Mouse (Mus musculus) spleen, adult 18-20 months (tissue): ENCODE results near the gene Gpatch2l.

ENCODE experiments used
- DNase-seq, 2 experiments: peaks; one replicate each; pipeline ENCODE4 v3.0.0; 2022; ENCODE audit warnings: mixed read lengths in 2 of 2

Gene Gpatch2l

DNA sequence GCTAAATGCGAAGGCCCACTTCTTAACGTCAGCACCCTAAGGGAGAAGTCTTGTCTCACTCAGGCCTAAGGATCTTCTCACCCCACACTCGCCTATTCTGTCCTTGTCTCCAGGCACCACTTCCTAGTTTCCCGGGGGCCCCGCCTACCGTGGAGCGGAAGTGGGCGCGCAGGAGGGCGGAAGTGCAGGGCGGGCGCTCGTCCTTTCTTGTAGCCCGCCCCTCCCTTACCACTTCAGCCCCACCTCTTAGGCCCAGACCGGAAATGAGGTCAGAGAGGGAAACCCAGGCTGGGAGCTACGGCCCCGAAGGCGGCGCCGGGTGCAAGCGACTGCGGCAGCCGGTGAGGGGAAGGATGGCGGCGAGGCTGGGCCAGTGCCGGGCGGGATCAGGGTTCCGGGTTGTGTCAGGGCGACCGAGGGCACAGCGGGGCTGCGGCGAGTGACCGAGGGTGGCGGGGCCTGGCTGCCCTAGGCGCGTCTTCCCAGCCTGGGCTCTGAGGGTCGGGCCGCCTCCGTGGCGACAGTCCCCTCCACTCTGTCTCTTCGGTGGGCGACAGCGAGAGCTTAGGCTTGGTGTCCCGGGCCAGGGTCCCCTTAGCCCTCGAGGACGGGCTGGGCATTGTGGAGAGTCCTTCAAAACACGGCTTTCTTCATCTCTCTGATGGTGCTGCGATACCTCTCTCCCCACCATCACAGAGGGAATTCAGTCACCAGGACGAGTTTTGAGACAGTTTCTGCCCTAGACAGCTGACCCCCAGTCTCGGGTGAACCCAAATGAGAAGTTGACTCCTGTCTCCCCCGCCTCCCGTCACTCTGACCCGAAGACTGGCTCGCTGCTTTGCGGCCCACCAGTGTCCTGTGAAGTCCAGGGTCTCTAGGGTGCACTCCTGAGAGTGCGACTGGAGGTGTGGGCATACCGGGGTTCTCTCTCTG, at the start of gene Gpatch2l:
TSS of gene Gpatch2l (plus strand) at position 255 of the 933 bp plus-strand sequence.
- peak; percentile 95 to 96 for DNase-seq

- no peak for DNase-seq
These were observed 49.6 kb upstream of the Gpatch2l start for GRCm38 (mm10) chr12:86192036-86192449.

DNA sequence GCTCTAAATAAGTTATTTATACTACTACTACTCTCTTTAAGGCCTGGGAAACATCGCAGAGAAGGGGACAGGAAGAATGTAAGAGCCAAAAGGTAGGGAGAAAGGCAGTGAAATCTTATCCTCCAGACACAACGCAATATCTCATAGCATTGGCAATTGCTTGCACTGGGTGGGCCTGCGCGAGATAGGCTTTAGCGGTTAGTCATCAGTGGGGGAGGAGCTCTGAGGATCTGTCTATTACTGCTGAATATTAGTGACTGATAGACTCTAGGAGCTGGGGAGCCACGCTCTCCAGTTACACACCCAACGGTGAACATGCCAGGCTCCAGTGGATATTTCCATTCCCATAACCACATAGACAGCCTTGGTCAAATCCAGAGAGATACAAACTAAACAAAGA, 44.7 kb upstream of the Gpatch2l start:
- DNase-seq = no peak

DNA sequence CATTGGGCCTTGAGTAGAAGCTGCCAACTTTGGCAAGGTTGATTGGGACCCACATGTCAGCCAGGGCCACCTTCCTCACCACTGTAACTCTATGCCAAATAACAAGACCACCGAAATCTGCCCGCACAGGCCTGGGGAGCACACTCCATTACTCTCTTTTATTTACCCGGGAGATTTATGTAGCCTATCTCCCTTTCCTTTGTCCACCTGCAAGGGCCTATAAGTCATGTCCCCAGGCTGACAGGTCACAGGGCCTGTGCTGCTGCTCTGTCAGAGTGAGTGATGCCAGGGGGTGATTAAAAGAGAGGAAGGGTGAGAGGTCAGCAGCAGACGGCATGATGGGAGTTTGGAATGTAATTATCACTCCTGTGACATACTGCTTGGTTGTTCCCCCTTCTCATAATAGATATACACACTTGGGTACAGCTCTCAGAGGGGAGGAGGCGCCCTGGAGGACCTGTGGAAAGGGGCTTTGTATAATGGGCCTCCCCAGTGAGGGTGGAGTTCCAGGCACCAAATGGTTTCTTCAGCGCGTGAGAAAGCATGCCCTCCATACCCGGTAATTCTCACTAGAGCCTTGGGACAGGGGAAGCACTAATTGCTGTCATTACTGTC, 38.1 kb upstream of the Gpatch2l start:
- DNase-seq = no peak

DNA sequence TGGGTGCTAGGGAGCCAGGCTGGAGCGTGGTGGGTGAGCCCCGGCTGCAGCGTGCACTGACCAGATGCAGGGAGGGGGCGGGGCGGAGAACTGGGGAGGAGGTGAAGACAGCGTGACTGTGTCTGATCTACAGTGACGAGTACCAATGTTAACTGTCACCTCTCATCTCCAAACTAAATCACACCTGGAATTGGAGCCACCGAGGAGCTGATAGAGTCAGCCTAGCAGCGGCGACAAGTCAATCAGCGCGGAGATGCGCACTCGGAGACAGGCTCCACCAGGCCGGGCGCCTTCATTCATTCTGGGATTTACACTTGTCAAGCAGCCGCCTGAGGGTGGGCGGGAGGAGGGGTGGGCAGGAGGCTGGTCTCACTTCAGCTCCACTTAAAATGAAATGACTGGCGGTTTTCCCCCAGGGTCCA, 30.5 kb upstream of the Gpatch2l start:
- no peak for DNase-seq

- peak in 1 of 2 experiments; percentile 26 for DNase-seq
These were observed 28.8 kb upstream of the Gpatch2l start for GRCm38 (mm10) chr12:86212693-86213470.

DNA sequence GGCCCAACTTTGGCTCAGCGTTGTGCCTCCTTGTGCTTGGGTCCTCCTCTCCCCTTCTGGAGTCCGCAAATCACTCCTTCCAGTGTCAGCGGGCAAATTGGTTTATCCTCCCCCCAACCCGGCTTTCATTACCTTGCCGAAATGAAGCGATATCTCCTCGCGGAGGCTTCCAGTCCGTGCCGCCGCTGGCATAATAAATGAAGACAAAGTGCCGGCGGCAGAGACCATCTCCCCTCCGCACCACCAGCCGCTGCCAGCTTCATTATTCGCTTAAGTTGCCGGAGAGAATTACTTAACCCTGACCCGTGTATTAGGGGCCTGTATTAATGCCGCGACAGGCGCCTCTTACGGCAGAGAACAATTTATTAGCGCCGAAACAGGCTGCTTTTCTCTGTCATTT, 27.5 kb upstream of the Gpatch2l start:
- DNase-seq = no peak

DNA sequence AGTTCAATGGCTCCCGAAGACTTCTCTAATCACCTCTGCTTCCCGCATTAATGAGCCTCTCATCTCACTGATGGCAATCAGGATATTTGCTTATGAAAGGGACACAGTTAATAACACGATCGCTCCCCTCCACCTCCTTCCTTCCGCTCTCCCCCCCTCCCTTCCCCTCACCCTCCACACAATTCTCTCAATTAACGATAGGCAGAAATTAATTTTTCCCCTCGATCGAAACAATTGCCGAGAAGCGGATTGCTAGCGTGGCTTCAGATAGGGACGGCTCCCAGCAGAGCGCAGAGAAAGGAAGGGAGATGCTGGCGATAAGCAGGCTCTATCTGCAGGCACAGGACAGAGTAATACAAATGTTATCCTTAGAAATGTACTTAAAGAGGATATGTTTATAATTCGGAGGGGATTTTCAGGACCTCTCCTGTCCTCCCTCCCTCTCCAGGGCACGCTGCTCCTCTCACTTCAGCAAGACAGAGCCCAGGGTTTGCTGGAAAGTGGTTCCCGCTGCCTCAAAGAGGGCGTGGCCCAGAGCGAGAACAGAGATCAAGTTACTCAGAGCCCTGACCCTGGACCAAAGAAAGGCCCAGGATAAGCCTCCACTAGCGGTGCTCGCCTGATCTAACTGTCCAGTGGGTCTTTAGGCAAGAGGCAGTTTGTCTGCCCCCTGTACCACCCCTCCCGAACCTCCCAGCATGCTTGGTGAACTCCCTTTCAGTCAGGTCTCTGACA, 24.8 kb upstream of the Gpatch2l start:
- no peak for DNase-seq

DNA sequence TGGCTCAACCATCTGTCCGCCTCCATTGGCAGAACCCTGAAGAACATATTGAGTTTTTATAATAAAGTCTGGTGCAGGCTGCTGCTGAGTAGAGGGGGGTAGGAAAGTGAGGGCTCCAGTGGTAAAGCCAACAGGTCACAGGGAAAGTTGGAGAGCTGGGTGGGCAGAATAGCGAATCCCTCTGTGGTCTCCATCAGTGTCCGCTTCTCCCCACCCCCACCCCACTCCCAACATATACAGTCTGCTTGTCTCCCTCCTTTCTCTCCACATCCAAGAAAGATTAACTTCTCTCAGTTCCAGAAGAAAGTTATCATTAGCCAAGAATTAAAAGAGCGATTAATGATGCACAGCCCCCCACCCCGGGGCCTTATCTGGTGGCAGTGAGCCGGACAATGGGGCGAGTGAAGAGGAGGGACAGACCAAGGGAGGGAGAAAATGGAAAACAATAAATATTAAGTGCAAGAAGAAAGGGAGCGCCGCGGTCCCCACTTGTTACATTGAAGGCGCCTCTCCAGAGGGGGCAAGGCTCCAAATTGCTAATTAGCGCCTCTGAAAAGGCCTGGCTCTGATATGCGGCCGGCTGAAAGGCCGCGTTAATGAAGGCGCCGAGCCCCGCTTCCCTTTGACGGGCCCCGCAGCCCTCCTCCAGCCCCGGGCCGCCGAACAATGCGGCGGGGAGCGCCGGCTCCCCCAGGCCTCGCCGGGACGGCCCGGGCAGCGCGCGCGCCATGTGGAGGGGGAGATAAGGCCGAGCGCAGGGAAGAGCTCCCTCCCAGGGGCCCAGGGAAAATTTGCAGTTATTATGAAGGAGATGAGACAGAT, 21.2 kb upstream of the Gpatch2l start:
- DNase-seq = no peak

DNA sequence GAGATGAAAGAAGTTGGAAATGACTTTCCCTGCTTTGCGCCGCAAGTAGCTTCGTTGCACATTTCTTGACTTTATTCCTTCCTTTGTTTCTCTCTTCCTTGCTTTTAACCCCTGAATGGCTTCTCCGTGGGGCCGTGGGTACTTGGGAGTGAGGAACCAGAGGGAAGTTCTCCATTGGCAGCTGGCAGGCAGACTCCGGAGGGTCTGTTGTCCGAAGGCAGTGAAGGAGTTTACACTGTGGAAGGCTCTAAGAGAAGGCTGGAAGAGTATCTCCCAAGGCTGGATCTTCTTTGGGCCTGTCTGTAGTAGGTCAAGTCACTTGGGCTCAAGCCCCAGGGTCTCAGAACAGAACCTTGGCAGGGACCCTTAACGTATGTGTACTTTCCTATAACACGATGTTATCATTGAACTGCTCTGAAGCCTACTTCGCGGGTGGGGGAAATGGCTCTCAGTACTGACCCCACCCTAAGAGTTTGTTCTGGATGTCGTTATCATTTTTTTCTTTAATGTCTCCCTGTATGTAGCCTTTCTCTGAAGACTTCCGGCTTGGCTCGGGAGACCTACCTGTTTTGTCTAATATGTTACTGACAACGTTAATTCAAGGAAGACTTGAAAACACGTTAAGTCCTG, 20.5 kb upstream of the Gpatch2l start:
- no peak for DNase-seq

DNA sequence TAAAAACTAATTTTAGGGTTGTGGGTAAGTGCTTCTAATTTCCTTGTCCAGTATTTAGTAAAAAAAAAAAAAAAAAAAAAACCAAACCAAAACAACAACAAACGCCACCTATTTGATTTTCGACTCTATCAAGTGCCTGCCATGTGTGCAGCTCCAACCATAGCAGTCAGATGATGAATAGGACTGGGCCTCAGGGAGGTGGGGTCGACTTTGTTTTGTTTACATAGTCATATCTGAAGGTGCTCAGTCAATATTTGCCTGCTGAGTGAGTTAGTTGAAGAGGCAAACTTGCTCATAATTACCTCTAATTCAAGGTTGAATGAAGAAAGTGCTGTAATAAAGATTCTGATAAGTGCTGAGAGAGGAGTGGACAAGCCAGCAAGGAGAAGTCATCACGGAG, 7.4 kb upstream of the Gpatch2l start:
- DNase-seq = no peak

DNA sequence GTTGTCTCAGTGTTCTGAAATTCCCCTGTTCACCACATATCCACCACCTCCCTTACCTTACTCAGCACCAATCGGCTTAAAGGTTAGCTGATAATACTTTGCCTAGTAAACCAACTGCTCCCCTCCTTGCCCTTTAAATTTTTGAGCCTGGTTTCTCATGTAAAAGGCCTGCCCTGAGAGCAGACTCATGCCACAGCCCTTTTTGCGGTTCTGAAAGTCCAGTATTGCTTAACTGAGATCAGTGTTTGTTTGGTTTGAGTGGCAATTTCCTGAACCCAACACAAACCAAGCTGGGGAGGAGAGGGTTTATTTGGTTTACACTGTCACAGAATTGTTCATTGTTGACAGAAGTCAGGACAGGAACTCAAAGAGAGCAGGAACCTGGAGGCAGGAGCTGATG, 2.9 kb upstream of the Gpatch2l start:
- no peak for DNase-seq

- DNase-seq = peak in 1 of 2 experiments; percentile 16
These were observed 905 bp downstream of the Gpatch2l start for GRCm38 (mm10) chr12:86242563-86242962.

GRCm38 (mm10) chr12:86243936-86244335, 2.3 kb downstream of the Gpatch2l start:
- DNase-seq = no peak

DNA sequence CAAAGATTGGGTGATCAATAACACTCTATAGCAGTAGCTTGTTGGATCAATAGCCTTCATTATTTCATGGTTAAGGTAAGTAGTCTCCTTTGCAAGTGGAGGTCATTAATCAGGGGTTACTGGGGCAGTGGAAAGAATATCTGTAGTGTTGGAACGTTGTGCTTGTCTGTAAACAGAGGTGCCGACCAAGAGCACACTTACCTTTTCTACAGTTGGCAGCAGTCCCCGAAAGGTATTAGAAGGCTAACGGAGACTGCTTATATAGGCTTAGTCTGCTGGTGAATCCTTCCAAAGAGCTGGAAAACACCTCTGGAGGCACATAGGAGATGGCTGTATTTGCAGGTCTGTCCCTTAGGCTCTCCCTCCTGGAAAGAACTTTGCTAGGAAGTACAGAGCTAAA, 8.5 kb downstream of the Gpatch2l start:
- DNase-seq = no peak

GRCm38 (mm10) chr12:86254910-86255309, 13.3 kb downstream of the Gpatch2l start:
- no peak for DNase-seq

DNA sequence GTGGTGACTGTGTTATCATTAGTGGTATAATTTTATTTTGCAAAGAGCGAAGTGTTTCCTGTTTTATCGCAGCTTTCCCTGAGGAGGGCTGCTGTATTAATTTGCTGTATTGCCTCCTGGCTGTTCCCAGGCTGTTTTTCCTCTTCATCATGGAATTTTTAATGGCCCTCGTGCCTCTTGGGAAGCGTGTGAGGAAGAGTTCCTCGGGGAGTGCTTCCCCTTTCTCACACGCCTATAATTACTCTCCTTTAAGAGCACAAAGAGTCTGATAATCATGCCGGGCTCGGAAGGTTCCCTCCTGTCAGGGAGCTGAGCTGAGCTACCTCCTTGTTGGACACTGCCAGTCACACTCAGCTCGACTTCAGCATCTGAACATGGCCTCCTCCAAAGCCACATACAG, 30.0 kb downstream of the Gpatch2l start:
- DNase-seq = no peak

DNA sequence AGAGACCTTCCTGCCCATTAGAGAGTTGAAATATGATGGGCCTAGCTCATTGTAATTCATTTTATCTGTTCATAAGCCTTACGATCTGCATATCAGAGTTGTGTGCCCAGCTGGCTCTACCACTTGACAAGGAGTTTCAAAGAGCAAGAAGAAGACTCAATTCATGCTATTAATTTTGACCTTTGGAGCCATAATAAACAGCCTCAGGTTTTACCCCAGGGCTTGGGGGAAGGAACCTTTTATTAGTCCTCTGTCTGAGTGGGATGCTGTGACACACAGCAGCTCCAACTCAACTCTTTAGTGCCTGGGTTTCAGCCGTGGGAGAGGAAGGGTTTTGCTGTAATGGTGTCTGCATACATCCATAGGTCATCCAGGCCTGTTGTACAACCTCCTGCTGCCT, 32.6 kb downstream of the Gpatch2l start:
- DNase-seq = no peak

DNA sequence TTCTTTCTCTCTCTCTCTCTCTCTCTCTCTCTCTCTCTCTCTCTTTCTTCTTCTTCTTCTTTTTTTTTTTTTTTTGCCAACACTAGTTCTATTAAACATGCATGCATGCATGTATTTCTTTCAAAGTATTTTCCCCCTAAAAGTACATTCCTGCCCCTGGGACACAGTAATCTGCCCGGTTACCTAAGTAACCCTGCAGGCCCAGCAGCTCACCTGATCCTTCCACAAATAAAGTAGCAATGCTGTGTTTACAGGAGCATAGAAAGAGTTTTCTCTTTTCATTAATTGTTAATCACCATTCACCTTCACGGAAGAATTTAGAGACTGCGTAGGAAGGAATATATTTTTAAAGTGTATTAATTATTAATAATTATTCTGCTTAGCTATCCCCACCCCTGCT, 34.1 kb downstream of the Gpatch2l start:
- DNase-seq = no peak

DNA sequence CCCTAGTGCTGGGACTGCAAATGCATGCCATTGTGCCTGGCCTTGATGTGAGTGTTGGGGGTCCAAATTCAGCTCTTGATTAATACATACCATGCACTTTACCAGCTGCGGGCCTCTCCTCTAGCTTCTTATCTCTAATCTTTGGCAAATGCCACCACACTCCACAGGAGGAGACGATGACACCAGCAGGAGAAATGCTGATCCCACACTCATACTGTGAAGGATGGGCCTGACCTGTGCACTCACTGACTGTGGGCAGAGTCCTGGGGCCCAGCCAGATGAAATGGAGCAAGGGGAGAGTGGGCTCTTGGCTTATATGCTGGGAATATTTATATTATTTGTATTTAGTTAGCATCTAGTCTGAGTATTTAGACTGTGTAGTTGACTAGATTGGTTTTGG, 34.8 kb downstream of the Gpatch2l start:
- no peak for DNase-seq

GRCm38 (mm10) chr12:86276895-86277294, 35.2 kb downstream of the Gpatch2l start:
- no peak for DNase-seq
